Mouse (Mus musculus) gastrocnemius, adult 18-20 months (tissue): ENCODE measurements around the gene Dnajb7. TPM values are rescaled to one million over a fixed set of nuclear protein-coding genes. Genes with fewer than 3 reads are reported as not detected.

Experiments used
- DNase-seq: peaks from one replicate; pipeline ENCODE4 v3.0.0; 2021; ENCODE audit warnings: low spot score
- total RNA-seq, 2 experiments: library from RNA; stranded (reverse); gene quantifications; 2 replicates each; pipeline ENCODE4 v1.2.3; 2021

Dnajb7 gene
- total RNA-seq, 2 experiments from 2014 or later, result not detected

DNA sequence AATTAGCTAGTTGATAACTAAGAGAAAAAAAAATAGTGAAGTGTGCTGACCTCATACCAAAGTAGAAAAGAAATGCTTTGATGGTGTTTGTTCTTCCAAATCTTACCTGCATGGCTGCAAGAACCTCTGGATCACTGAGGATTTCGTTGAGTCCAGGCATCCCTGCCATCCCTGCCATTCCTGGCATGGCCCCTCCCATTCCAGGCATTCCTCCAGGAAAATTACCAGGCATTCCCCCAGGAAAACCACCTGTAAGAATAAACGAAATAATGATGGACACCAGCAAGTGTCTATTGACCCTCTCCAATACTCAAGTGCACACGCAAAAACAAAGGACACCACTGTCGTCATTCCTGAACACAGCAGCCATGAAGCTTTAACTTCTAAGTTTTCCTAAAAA lies 41.9 kb downstream of the Dnajb7 start:
- DNase-seq, result no peak

DNA sequence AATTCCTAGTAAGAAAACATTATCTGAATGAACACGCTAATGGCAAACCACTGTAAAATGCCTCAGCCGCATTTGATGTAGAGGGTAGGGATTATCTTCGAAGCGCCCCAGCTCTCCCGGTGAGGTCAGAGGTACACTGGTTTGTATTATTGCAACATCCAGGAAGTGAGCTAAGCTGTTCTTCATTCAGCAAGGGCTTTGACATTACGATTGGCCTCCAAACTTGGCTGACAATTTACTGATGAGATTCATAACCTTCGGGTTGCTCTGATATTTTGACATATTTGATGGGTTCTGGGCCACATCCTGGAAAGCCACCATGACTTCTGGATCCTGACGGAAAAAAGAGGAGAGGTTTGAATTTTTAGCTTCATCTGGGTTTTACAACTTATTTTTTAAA lies 42.9 kb downstream of the Dnajb7 start:
- no peak for DNase-seq

DNA sequence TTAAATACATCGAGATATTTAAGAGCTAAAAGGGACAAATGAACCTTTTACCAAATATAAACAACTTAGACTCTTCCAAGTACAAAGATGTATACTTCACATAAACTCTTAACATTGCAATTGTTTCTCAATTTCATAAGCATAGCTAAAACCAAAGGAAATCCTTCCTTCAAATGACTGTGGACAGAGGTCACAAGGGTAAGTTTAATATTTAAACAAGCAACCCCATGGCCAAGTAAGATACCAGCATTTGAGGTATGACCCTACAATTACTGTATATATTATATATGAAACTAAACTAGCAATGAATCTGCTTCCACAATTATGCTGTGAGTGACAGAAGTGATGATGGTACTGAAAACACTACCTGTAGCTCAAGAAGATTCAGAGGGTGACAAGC lies 43.8 kb downstream of the Dnajb7 start:
- DNase-seq, result no peak

DNA sequence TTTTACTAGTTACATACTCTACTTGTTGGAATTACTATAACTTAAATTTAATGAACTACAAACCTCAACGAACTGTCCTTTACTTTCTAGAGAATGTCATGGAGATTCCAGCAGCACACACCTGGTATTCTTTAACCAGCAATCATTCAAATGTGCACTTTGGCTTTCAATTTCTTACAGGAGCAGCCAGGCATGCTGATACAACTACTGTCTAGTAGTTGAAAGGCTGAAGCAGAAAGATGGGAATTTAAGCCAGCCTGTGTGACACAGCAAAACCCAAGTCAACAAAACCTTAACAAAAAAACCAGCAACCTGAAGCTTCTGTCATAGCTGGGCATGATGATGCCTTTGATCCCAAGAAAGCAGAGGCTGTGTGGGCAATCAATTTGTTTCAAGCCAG lies 45.6 kb downstream of the Dnajb7 start:
- no peak for DNase-seq

DNA sequence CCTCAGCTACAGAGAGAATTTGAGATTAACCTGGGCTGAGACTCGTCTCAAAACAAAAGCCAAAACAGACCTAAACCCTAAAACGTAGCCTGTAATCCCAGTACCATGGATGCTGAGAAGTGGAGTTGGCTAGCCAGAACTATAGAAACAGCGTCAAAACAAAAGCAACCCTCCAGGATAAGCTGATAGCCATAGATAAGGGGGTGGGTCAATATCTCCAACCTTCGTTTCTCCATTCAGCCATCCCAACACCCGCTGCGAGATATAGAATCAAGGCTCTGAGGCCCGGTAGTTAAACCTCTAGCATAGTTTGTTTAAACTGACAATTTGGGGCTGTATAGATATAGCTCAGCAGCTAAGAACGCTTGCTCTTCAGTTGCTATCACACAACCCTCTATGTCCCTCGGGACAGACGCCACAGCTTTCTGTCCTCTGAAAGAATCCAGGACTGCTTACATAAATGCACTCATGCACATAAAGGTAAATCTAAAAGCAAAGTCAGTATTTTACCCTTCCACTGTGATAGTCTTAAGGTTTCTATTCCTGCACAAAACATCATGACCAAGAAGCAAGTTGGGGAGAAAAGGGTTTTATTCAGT lies 46.6 kb downstream of the Dnajb7 start:
- DNase-seq, result no peak

DNA sequence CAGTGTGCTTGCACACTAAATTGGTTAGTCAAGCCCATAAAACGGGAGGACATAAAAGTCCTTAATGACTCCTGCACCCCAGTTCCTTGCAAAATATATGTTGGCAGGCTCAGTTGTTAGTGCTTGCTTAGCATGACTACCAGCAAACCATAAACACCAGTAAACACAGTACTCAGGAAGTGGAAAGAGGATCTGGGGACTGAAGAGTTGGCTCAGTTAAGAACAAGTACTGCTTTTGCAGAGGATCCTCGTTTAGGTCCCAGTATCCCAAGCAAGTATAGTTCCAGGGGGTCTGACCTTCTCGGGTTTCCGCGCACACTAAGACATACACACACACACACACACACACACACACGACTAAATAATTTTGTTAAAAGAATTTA lies 47.1 kb downstream of the Dnajb7 start:
- no peak for DNase-seq

DNA sequence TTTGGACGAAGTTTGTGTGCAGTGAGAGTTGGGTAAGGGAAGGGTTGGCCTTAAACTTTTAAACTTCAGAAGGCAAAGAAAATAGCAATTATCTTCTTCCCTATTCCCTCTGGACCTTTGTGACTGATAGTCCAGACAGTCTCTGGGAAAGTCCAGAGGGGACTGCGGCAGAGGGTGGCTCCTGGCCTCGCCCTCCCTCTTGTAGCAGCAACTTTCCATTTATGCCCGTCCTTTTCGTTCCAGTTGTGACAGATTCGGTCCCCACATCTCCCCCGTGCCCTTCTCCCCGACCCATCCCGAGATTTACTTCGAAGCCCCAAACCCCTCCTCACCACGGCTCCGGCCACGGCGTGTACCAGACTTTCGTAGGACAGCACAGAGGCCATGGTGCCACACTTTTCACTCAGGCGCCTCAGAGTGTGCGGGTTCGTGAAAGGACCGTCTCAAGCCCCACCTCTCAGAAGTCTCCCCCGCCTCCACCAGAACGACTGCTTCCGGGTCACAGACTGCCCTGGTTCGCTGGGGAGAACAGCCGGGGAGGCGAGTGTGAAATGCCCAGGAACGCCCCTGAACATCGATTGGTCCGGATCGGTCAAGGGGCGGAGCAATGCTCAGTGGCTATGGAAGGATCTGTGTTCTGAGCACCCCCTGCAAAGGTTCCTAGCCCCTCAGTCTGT lies 47.6 kb downstream of the Dnajb7 start, which contains the start of gene Slc25a17:
Gene Slc25a17, minus strand, starts transcription at position 468 of the 677 bp plus-strand sequence.
- peak; percentile 98 for DNase-seq

DNA sequence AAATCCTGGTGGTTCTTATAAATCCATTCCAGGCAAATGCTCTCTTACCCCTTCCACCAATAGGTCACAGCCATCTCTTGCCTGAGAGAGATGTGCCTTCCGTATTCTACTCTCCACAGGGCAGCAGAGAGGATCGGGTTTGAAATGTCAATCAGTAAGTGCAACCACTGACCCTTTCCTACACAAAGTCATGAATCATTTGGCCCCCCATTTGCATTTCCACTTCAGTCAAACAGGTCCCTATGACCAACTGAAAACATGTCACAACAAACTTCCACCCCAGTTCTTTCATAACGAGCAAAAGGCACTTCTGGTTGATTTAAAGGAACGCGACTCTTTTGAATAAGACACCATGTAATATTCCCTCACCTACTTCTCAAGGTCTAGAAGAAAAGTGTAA lies 48.7 kb downstream of the Dnajb7 start:
- DNase-seq, result no peak

DNA sequence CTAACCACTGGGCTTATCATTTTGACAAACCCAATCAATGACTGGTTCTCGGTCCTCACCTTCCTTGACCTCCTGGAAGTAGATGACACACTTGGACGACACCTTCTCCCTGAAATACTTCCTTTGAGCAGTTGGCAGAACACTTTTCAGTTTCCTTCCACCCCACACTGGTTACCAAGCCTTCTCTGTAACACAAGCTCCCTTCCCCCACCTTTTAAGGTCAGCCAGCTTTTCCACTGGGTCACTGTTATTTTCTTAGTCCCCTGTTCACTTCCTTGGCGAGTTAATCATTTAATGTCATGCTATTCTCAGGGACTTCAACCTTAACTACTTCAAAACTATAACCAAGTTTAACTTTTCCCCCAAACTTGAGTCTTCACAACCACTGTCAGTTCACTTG lies 49.2 kb downstream of the Dnajb7 start:
- no peak for DNase-seq

DNA sequence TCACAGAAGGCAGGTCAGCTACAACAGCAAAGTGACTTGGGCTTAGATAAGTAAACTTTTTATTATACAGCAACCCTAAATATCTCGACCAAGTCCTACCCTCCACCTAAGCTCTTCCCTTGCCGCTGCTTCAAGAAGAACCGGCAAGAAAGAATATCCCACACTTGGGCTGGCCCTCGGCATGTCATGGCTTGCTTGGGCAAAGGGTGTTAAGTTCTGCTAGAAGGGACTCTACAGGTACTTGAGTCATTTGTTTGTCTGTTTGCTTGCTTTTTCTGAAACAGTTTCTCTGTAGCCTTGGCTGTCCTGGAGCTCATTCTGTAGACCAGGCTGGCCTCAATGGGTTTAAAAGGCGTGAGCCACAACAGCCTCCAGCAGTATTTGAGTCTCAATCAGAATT lies 51.2 kb downstream of the Dnajb7 start:
- no peak for DNase-seq

Other genes starting within 250 kb of the Dnajb7 start
- gene Mrtfa, start 217.5 kb downstream of the Dnajb7 start, total RNA-seq, result 10 to 100 TPM; 17.5 to 17.7 TPM
- gene Mchr1, start 172.8 kb downstream of the Dnajb7 start, total RNA-seq, result 1 to 10 TPM; 1.5 to 3.3 TPM
- gene Slc25a17, start 47.5 kb downstream of the Dnajb7 start, total RNA-seq, result 1 to 10 TPM; 6.7 TPM
- gene St13, start 8.2 kb downstream of the Dnajb7 start, total RNA-seq, result 100 to 1,000 TPM in 1 of 2 experiments, 10 to 100 TPM in 1; 98.2 to 126 TPM
- 1 to 10 TPM; 6.5 to 6.6 TPM for gene Xpnpep3, start 8.2 kb downstream of the Dnajb7 start, total RNA-seq
- gene Rbx1, start 58.0 kb upstream of the Dnajb7 start, total RNA-seq, result 10 to 100 TPM; 84.9 to 99.4 TPM
- gene Ep300, start 177.1 kb upstream of the Dnajb7 start, total RNA-seq, result 10 to 100 TPM; 41.3 to 43.2 TPM